Mouse (Mus musculus): ENCODE measurements at regions not wholly inside any gene's neighbourhood (a gene's known extent, or its start where the extent isn't known, plus 50 kb on each side); places are given as distances from the start of the nearest gene placed in this dataset.

DNA sequence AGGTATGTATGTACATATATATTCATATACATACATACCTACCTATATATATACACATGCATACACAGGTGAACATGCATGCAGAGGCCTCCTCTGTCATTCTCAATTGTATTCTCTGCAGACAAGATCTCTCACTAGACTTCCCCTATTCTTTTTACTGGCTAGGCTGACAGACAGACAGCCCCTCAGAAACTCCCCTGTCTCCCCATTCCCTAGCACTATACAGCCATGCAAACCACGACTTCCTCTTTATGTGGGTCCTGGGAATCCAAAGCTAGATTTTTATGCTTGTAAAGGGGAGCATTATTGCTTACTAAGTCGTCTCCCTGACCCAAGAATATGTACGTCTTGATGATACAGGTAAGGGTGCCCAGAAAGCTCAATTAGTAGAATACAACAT lies 86.9 kb downstream of the Fam124b start:
- no peak for ATAC-seq

DNA sequence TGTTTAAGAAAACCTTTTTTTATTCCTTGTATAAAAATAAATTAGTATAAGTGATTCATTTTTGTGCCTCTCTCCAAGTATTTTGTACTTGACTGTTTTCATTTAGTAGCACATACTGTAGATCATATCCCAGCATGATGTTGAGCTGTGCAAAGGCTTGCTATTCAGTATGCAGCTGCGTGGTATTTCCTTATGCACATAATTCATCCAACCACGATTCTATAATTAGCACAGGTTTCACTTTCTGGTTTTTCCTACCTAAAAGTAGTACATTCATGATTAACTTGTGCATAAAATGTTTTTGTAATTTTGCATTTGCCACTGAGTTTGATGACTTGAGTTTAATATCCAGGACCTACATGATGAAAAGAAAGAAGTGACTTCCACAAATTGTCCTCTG lies 94.3 kb downstream of the Fam124b start:
- ATAC-seq = no peak

DNA sequence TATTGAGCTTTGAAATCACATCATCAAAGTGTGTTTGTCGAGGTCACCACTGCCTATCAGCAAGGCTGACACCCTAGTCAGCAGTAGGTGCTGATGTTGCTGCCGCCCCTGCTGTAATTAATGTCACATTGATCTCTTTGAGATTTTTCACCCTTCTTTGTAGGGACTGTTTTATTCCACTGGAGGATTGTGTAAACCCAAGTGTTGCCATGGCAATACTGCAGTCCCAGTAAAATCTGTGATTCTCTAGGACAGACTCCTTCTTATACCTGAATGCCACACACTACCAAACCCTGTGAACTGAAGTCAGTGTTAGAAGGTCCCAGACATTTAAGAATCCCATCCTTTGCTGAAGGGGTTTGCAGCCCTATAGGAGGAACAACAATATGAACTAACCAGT lies 102.4 kb downstream of the Fam124b start:
- ATAC-seq = no peak

DNA sequence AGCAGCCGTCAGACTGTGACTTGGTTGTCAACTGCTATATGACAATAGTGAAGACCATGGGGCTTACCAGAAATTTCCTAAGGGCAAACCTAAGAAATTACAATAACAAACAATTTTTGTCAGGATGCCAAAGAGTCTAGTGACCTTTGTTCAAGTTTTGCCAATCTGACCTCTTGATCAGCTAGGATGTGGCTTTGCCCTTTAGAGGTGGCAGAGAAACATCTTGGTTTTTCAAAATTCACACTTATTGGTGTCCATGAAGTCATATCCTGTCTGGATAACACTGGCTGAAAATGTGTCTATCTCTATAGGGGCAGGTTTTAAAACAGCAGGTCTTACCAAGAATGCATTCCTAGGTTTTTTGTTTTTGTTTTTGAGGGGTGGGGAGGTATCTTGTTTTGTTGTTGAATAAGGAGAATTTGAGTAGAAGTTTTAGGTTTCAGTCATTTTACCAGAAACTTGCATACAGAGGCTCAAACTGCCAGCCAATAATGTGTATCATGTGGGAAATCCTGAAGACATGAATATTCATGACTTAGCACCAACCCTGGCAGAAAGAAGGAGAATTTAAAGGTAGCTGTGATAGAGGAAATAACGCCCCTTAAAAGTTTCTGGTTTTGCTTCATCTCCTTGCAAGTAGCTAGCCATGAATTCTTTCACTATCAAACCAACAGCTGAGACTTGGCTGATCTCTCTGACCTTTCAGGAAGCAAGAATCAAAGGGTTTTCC lies 110.4 kb downstream of the Fam124b start:
- no peak for ATAC-seq

DNA sequence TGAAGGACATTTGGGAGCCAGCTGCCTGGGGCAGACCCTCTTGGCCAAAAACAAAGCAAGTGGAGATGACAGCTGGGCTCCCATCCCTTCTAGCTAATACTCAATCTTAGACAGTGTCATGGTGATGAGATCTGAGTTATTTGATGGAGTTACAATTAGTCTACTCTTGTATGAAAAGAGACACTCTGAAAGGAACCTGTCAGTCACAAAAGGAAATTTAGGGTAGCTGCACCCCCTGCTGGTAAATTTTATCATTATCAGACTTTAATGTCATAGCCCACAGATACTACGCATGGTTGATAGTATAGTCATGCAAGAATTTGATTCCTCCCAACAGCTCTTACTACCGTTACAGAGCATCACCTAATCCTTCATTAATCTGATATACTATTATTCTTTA lies 112.0 kb downstream of the Fam124b start:
- no peak for ATAC-seq

DNA sequence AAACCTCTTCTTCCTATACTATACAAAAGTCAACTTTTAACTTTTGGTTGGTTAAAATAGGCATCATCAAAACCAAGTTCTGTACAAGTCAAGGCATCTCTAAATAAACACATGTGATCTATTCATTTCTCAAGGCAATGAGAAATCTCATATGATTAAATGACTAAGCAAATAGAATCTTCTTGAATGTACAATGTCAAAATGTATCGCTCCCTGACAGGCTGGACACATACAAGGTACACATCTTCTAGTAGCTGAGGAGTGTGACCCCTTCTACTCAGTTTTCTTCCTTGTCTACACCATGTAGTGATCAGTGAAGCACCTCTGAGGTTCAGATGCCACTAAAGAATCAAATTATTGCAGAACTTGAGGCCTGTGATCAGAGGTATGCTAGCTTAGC lies 120.0 kb downstream of the Fam124b start:
- no peak for ATAC-seq

DNA sequence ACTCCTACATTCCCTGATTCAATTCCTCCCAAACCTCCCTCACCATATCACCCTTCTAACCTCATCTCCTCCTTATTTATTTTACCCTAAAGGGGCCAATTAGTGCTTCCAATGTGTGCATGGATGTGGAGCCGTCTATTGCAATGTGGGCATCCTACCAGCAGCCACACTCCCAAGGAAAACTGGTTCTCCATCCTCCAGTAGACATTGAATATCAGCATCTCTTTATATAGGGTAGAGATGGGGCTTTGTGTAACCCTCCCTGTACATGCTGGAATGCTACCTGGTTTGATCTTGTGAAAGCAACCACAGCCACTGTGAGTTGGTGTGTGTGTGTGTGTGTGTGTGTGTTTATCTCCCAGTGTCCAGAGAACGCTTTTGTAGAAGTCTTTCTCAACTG lies 126.5 kb downstream of the Fam124b start:
- no peak for ATAC-seq

DNA sequence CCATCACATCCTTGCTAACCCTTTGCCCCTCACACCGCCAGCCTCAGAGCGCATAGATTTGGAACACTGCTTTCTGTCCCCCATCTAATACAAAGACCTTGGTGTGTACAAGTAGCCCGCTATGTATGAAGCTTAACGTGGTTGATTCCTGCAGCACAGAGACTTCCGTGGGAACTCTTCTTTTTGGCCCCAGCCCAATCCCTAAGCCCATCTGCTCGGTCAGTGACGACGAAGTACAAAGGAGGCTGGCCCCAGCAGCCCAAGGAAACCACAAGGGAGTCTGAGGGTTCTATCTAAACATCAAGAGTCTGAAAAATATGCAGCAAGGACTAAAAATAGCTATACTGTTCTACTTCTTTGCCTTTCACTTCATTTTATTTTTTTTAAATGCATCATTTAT lies 126.9 kb downstream of the Fam124b start:
- no peak for ATAC-seq

DNA sequence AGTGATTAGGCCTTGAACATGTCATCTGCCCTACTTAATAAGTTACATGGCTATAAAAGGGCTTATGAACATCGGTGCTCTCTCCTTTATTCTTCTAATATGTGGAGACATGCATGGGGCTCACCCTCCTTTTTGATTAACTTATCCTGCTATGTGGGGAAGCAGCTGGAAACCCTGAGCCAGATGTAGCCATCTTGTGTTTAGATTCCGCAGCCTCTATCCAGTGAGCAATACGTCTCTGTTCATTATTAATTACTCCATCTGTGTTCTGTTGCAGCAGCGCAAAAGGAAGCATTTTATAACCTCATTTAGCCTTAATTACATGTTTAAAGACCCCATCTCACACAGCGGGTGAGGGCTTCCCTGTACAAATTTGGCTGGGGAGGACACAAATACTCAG lies 129.6 kb downstream of the Fam124b start:
- no peak for ATAC-seq

DNA sequence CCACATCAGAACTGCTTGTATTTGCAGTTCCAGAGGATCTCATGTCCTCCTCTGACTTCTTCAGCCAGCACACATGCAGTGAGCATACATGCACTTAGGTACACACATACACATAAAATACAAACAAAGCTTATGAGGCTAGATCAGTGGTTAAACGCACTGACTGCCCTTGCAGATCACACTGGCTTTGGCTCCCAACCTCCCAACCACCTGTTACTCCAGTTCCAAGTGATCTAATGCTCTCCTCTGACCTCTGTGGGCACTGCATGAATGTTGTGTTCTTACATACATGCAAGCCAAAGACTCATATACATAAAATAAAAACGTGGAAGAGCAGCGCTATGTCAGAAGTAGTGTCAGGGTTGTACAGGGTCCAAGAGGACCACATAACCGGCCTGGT lies 141.9 kb downstream of the Fam124b start:
- ATAC-seq = no peak

DNA sequence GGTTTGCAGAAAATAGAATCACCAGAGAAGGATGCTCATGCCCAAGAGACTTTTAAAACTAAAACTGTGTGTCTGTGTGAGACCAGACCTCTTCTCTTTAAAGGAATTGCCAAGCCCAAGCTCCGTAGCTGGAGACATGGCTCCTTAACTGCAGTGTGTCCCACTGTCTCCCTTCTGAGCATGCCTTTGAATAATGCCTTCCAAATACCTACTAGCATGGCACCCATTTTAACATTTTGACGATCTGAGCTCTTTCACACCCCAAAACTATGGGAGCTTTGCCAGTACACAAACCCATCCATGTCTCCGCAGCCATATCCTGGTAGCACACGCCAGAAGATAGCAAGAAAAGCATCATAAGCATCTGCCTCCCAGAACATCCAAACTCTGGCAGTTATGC lies 143.9 kb downstream of the Fam124b start:
- no peak for ATAC-seq

DNA sequence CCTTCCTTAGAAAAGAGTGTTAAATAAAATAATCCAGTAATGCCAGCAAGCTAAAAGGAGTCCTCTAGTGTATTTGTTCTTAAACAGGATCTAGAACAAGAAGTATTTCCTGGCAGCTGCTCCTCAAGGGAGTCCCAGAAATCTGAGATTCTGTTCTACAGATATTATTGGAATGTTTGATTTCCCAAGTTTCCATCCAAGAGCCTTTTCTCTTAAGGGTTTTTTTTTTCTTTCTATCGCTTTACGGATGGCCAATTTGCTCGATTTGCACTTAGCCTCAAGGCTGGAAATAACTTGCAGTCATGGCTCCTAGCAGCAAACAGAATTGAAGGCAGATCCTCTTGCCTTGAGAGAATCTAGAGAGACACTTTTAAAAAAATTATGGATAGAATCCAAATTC lies 144.3 kb downstream of the Fam124b start:
- ATAC-seq = no peak

DNA sequence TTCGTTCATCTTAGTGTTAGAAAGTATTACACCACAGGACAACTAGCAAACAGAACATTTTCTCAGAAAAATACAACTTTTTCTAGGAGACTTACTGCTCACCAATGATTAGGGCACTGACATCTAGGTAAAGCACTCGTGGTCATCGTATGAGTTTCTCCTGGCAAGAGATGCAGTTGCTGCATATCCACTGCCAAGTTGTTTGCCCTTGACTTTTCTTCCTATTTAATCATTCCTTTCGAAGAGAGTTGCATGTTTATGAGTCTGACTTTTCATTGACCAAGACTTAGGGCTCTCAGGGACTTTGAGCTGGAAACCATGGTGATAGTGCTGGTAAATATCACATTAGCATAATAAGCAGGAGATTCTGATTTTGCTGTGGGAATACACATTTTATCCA lies 149.1 kb downstream of the Fam124b start:
- no peak for ATAC-seq

DNA sequence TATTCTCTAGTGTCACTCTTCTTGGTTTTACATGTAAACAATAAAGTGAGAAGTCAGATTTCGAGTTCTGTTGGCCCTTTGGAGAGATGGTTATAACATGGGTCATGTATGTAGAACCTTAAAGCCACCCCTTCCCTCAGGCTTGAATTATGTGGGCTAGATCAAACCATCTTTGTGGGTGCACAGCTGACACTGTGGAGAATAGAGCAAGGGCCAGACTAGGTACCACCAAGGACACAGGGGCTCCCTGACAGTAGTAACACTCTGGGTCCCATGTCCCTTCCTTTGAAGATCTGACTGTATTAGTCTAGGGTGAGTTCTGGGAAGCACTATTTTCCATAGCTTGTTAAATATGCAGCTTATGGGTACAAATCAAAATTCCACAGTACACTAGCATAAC lies 156.2 kb downstream of the Fam124b start:
- no peak for ATAC-seq

DNA sequence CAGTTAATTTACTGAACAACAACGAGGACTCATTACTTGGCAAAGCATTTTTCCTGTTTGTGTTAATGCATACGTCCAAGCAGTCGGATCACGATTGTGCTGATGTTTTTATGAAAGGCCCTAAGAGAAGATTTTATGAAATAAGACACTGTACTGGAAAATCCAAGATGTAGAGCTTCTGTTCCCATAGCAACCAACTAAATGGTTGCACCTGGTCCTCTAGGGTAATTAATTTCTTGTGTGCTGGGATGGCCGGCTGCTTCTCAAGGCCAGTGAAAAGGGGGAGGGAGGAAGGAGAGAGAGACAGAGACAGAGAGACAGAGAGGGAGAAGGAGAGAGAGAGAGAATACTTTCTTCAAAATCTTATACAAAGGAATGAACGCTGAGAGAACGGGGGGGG lies 156.6 kb downstream of the Fam124b start:
- no peak for ATAC-seq

DNA sequence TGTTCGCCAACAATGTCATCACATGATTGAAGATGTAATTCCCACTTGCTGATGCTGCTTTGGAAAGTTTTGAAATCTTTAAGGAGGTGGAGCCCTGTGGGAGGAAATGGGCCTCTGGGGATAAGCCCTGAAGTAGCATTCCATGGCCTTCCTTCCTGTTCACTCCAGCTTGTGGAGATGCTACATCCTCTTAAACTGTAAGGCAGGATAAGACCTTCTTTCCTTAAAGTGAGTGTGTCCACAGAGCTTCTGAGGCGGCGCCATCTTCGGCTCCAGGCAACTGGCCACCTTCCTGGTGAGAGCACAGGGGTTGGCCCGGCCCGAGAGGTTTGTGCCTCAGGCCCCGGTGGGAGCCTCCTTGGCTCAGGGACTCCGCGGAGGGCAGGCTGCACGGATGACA lies 173.1 kb downstream of the Fam124b start:
- no peak for ATAC-seq

DNA sequence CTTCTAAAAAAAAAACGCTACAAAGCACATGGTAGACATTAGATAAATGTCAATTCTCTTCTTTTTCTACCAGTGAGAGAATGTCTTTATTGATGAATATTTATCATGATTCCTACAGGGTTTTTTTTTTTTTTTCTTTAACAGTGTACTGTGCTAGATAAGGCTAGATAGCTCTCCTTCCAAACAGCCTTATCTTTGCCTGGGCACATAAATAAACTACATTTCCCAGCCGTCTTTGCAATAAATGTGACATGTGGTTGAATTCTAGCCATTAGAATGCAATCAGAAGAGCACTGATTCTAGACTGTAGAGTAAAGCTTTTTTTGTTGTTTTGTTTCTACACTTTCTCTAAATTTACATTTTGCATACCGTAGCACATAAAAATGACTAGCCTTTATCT lies 177.9 kb downstream of the Fam124b start:
- no peak for ATAC-seq

DNA sequence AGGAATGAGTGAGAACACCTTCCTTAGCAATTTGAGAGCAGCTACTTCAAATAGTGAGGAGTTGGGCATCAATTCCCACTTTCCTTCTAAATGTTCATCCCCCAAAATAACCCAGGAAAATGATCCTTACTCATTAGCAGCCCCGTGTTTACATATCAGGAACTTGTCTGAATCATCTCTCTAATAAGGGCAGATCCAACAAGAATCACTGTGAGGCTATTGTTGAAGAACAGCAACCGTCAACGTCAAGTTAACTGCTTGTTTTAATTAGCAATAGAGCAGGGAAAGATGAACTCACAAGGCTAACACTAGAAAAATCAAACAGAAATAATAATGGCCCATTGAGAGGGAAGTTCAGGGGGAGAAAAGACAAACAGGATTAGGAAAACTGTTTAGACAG lies 178.4 kb downstream of the Fam124b start:
- ATAC-seq = no peak

DNA sequence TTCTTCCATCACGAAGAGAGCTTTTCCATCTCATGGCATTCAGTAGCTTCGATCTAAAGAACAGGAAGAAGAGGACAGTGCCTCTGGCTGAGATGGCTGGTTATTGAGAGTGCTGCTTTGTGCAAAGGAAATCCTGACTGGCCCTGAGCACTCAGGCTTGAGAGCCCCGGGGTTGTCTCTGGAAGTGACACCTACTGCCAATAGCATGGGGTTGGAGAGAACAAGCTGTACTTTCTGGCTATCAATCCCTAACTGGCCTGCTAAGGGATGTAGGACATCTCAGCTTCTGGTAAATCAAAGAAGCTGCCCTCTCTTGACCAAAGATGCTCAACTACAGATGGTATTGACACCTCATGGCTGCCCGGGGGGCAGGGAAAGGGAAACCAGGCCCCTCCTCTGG lies 178.2 kb upstream of the Serpine2 start:
- ATAC-seq = no peak

DNA sequence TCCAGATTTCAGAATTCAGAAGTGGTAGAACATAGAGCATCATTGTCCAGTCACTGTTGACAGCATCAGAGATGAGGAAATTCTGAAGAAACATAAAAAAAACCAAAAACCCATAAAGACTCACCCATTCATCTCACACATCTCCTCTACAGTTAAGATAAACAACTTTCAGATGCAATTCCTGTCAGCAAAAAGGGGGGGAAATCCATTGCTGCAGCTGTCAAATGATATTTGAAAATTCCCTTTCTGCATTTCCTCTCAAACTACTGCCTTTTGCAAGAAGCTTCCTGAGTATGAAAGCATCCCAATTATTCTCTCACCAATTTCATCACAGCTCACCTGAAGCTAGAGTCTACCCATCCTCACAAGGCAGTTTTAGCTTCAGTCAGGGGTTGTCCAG lies 177.1 kb upstream of the Serpine2 start:
- no peak for ATAC-seq

DNA sequence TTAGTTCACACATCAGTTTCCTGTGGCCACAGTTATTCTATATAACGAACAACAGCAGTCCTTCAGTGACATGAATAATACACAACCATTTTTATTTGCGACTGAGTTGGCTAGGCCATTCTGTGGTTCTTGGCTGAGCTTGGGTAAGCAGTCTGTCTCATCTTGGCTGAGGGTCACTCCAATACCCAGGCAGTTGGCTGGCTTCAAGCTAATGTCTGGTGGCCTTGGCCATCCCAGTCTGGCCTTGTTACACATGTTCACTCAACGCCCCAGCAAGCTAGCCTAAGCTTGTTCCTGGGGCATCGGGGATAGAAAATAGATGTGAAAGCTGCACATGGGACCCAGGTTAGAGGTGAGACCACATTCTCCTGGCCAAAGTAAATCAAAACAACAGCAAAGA lies 175.5 kb upstream of the Serpine2 start:
- ATAC-seq = no peak

DNA sequence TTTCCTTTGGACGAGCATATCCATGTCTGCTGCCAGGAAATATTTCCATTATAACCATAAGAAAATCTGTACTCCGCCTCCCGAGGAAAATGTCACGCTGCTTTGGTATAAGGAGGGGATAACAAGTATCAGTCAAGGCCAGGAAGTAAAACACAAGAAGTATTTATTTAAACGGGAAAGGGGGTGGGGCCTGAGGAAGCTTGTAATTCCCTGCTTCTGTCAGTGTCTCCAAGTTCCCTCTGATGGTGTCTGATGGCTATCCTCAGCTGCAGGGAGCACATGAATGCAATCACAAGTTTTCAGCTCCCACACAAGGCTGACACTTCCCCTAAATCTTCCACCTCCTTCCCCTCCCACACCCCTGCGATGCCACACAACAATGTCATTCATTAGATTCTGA lies 172.5 kb upstream of the Serpine2 start:
- no peak for ATAC-seq

DNA sequence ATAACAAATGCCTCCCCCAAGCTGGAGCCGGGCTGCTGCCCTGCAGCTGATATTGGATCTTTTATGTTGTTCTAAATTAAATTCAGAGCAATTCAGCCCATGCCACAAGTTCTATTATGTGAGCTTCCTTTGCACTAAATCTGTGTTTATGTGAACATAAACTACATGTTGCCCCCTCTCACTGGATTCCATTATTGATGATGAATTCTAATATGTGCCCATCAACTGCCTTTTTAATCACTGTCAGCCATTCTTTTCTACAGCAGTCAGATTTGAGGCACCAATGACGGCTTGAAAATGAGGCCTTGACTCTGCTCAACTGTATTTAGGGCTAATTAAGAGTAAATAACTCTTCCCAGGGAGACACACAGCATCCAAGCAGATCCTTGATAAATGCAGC lies 172.1 kb upstream of the Serpine2 start:
- ATAC-seq = no peak

DNA sequence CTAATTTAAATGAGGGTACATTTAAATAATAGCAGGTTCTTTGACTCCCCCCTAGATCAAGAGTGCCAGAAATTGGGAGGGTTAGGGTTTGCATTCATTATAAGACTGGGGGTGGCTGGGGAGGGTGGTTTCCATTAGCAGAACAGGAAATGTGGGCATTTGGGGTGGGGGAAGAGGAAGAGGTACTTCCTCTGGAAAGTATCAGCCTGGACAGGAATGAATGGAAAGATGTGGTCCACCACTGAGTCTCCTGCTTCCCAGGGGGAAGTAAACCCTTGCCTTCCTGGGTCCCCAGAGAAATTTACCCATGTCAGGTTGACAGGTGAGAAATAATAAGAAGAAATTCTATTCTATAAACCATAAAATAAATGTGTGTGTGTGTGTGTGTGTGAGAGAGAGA lies 171.5 kb upstream of the Serpine2 start:
- no peak for ATAC-seq

DNA sequence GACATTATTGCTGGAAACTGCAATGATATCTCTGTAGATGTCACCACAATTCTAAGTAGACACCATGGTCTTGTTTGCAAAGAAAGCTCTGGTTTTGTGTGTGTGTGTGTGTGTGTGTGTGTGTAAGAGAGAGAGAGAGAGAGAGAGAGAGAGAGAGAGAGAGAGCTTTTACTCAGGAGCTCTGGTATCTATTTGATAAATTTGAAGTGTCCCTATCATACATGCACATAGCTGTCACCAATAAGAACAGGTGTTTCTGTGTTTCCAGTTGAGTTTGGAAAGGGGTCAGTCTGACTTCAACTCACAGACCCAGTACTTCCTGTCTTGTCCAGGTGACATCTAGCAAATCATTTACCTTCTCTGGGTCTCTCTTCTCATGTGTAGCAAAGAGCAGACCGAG lies 169.7 kb upstream of the Serpine2 start:
- ATAC-seq = no peak

DNA sequence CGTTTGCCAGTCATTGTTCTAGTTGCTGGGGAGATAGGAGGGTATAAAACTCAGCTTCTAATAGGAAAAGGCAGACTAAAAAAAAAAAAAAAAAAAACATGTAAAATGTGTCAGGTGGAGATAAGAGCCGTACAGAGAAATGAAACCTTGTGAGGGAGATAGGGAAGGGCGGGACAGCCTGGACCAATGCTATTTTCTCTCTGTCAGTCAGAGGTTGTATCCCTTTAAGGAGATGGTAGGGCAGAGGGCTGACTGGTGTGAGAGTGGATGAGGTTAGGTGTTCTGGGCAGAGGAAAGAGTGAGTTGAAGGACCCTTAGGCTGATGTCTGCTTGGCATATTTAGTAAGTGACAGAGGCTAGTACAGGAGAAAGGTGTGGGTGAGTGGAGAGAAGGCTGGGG lies 169.2 kb upstream of the Serpine2 start:
- ATAC-seq = no peak
